Mouse (Mus musculus) T-helper 2 cell (primary cell): ENCODE data around the gene Mtrr.

ENCODE experiments used
- in situ Hi-C: fragments of 300-600 bp; cut with MboI, MseI; formaldehyde crosslinking; loops from one replicate; pipeline ENCODE4 v1.15.1; 2025; ENCODE audit warnings: high pct_unique_total_duplicates

Mtrr gene

DNA sequence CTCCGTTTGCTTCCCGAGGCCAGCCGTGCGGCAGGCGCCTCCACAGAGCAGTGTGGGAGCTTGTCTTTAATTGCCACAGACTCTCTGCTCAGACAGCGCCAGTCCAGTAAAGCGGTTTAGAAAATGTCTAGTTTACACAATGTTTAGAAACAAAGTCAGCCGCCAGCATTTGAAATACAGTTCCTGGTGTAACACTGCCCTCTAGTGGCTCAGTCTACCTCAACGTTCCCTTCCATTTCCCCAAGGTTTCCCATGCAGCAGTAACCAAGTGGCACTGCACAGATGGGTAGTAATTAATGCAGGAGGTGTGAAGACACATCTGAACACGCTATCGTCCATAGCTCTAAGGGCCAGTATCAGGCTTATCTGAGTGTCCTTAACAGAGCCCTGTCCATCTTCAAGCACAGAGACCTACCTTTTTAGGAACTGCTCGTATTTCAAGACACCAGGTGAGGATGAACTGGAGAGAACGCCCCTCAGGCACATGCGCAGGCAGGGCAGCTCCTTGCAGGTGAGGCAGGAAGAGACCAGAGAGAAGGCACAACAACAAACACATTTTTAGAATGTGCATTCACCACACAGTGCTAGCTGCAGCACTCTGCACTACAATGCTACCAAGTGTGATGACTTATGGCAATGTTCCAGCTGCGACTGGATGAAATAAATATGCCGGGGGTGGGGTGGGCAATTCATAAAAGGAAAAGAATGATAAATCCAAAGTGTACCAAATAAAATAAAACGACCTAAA lies 12.2 kb downstream of the Mtrr start:
- in situ Hi-C loops = loop anchor here (10.0 to 25.0 kb wide), 2 partner anchors 707 to 1045 kb away; partner anchors contain the start of genes BC048507 and Srd5a1

DNA sequence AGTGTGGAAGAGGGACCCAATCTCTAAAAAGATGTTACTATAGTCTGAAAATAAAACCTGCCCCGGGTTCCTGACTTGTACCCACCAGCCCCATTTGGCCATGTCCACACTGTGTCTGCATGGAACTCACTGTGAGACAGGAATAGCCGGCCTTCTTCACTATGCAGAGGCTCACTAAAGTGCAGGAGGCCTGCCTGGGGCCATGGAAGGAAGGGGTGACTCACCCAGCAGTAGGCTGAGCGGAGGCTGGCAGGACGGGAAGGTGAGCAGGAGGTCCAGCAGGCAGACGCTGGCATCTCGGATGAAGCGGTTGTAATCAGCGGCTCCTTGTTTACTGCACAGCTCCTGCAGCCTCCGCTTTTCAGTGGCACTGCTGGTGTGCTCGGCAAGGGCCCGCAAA lies 13.4 kb downstream of the Mtrr start:
- in situ Hi-C loops = loop anchor here (25.0 kb wide), 1 partner anchor 706 kb away; the partner anchor contains the start of gene BC048507

DNA sequence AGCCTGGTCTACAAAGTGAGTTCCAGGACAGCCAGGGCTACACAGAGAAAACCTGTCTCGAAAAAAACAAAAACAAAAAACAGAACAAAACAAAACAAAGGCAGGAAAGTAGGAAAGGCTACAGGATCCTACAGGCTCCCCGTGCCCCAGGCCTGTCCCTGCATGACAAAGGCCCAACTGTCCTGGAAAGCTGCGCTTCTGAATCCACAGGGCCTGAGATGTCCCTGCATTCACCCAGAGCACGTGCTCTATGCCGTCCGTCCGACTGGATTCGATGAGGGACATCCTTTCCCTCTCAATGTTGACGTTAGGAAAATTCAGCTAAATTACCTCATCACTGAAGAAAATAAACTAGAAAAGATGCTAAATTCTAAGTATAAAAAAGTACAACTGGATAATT lies 13.8 kb downstream of the Mtrr start:
- in situ Hi-C loops = loop anchor here (25.0 kb wide), 1 partner anchor 706 kb away; the partner anchor contains the start of gene BC048507

DNA sequence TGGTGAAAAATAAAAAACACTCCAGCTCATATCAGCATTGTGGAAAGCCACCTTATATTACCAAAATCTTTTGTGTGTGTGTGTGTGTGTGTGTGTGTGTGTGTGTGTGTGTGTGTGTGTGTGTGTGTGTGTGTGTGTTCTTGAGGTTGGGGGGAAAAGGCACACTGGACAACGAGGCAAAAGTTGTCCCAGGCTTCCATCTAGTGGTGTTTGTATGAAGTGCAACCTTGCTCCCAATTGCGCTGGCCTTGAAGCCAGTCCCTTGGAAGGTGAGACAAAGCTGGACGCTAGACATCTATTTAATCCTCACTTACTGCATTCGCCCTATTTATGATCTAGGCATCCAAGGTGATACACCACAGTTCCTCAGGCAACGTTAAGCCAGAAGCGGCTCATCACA lies 28.6 kb downstream of the Mtrr start:
- in situ Hi-C loops = loop anchor here (5.0 to 25.0 kb wide), 2 partner anchors 236 to 691 kb away; partner anchors contain the start of gene BC048507
